Mouse (Mus musculus) bone marrow macrophage, adult 2 months (primary cell): ENCODE measurements around the gene Apbb1ip.

ENCODE experiments used
- CTCF ChIP-seq: IDR thresholded peaks from 2 replicates; pipeline ENCODE4 v1.5.1; 2012; ENCODE audit warnings: low read depth, mild to moderate bottlenecking, low read length, moderate library complexity
- POLR2A ChIP-seq: IDR thresholded peaks from 2 replicates; pipeline ENCODE4 v1.6.1; 2012; ENCODE audit warnings: mild to moderate bottlenecking, low read depth, low read length, borderline replicate concordance

DNA sequence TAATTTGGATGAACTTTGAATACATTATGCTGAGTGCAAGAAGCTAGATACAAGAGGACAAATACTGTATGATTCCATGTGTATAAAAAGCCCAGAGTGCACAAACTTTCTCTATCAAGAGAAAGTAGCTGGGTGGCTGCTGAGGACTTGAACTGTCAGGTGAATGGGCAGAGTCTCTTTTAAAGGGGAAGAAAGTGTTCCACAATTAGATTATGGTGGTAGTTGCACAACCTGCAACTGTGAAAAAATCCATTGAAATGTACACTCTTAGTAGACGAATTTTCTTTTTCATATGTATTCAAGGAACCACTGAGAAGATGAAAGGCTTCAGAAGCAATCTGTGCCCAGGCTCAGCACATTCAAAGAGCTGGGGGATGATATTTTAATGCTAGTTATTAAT, 15.7 kb downstream of the Apbb1ip start:
- no peak for TF ChIP-seq POLR2A
- no peak for TF ChIP-seq CTCF
